Mouse (Mus musculus) limb, embryonic 10.5 days (tissue): ENCODE measurements around the gene Nr1h4. TPM values are rescaled to one million over a fixed set of nuclear protein-coding genes. Genes with fewer than 3 reads are reported as not detected.

Experiments
- DNase-seq: peaks from one replicate; pipeline ENCODE4 v3.0.0-alpha.2; 2017; ENCODE audit warnings: low spot score
- H3K27ac ChIP-seq: fragments of 300-500 bp; sonication (generic); 2 replicates; pipeline ENCODE4 v1.5.1; 2016; ENCODE audit warnings: mild to moderate bottlenecking
- H3K27me3 ChIP-seq: fragments of 300-500 bp; sonication (generic); 2 replicates; pipeline ENCODE4 v1.6.1; 2016; ENCODE audit warnings: low read depth, mild to moderate bottlenecking; ENCODE audit not compliant: poor library complexity, severe bottlenecking
- H3K36me3 ChIP-seq: fragments of 300-500 bp; sonication (generic); 2 replicates; pipeline ENCODE4 v1.6.1; 2016; ENCODE audit warnings: mild to moderate bottlenecking, moderate library complexity
- H3K4me1 ChIP-seq: fragments of 300-500 bp; sonication (generic); 2 replicates; pipeline ENCODE4 v1.6.1; 2016
- H3K4me3 ChIP-seq: fragments of 300-500 bp; sonication (generic); 2 replicates; pipeline ENCODE4 v1.5.1; 2016; ENCODE audit warnings: mild to moderate bottlenecking, moderate library complexity
- H3K9me3 ChIP-seq: fragments of 300-500 bp; sonication (generic); replicated peaks from 2 replicates; pipeline ENCODE4 v1.6.1; 2016; ENCODE audit warnings: mild to moderate bottlenecking
- WGBS: fragments of 180-500 bp; shearing (Covaris S2); methylation state at CpG from one replicate; pipeline ENCODE4 v1.1.7; 2016; 5-methylcytosine and 5-hydroxymethylcytosine counted together
- polyA plus RNA-seq: library from polyadenylated mRNA; unstranded; fragments of >200 nt; fragmentation: Nextera tagmentation; extraction: Ambion mirVana; gene quantifications from 2 replicates; pipeline ENCODE4 v1.2.1, GENCODE M21; 2016

Nr1h4 gene
- polyA plus RNA-seq, 1 experiment from 2014 or later = not detected

DNA sequence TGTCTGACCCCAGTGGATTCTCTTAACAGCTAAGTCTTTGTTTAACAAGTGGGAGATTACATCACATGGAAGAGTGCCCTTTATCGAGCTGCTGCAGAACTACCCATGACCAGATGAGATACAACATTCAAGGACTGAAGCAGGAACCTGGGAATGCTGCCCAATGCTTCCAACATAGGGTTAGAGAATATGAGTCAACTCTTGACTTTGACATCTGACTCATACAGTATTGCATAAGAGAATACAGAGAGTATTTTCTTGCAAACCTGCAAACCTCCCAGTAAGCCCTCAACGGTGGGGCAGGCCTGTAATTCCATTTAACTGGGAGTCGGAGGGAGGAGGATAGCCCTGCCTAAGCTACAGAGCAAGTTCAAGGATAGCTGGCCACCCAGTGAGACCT, 74.6 kb downstream of the Nr1h4 start:
- DNase-seq = no peak
- WGBS = 90% methylated on average over 3 of the region's 3 CpGs

DNA sequence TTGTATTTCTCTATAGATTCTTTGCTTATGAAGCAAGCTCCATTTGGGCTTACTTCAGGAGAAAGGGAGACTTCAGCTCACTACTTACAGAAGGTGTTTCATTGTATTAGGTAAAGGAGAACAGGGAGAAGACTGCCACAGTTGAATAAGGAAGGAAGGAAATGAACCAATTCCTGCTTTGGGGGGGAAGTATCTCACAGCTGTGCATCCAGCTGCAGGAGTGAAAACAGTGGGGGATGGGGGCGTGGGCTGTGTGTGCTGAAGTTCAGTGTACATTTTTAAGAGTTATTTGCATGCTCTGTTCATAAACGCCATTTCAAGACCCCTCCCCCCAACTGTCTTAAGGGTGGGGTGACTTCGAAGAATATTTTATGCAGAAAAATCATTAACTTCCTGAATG, 79.6 kb downstream of the Nr1h4 start:
- Histone ChIP-seq H3K27me3 (no peaks in the 10 kb centered on the region), H3K36me3 (no peaks in the 10 kb centered on the region), H3K4me1 (no peaks in the 10 kb centered on the region), H3K27ac (no peak overlapping the region), H3K4me3 (no peak overlapping the region), H3K9me3 (no peaks in the 10 kb centered on the region)
- 96% methylated on average over 3 of the region's 3 CpGs for WGBS
- DNase-seq = no peak

More for the DNA sequence above, 74.6 kb downstream of the Nr1h4 start:
- Histone ChIP-seq H3K27ac (no peak overlapping the region), H3K9me3 (no peaks in the 10 kb centered on the region), H3K27me3 (no peaks in the 10 kb centered on the region), H3K4me3 (no peak overlapping the region), H3K4me1 (no peaks in the 10 kb centered on the region), H3K36me3 (no peaks in the 10 kb centered on the region)

- no peaks in the 10 kb centered on the region for H3K4me1 ChIP-seq
- H3K36me3 ChIP-seq = no peaks in the 10 kb centered on the region
- no peaks in the 10 kb centered on the region for H3K27me3 ChIP-seq
- no peak for DNase-seq
- WGBS = 89% methylated on average over 15 of the region's 15 CpGs
- no peaks in the 10 kb centered on the region for H3K9me3 ChIP-seq
- H3K27ac ChIP-seq = no peak overlapping the region
- no peak overlapping the region for H3K4me3 ChIP-seq
Measured at GRCm38 (mm10) chr10:89453068-89453641, 80.2 kb downstream of the Nr1h4 start.

GRCm38 (mm10) chr10:89450411-89450810, 83.0 kb downstream of the Nr1h4 start:
- H3K36me3 ChIP-seq = no peaks in the 10 kb centered on the region
- H3K27me3 ChIP-seq = no peaks in the 10 kb centered on the region
- no peak overlapping the region for H3K4me3 ChIP-seq
- H3K4me1 ChIP-seq = no peaks in the 10 kb centered on the region
- WGBS = 83% methylated on average over 10 of the region's 10 CpGs
- no peak overlapping the region for H3K27ac ChIP-seq
- H3K9me3 ChIP-seq = no peaks in the 10 kb centered on the region
- DNase-seq = no peak

DNA sequence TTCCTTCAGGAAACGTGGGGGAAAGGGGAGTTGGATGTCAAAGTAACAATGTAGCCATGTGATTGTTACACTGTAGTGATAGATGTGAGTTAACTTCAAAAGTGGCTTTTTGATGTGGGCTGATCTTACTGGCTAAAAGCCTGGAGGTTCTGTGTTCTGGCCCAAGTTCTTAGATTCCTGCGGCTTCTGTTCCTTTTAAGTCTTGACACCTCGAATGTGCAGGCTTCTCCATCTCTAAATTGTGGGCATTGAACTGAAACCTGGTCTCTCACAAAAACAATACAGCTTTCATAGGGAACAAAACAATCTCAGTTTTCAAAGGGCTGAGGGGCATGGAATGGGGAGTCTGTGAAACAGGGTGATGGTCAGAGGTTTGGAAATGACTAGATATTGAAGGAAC, 89.0 kb downstream of the Nr1h4 start:
- Histone ChIP-seq H3K27me3 (0 out of 2 replicates have a peak, but pooled peaks cover 4% of the 10 kb centered on the region), H3K27ac (peak overlapping the region; percentile 88), H3K36me3 (0 out of 2 replicates have a peak, but pooled peaks cover 6% of the 10 kb centered on the region), H3K9me3 (no peaks in the 10 kb centered on the region), H3K4me3 (peak overlapping the region; percentile 71), H3K4me1 (peaks cover 13% of the 10 kb centered on the region)
- no peak for DNase-seq
- 42% methylated on average over 3 of the region's 3 CpGs for WGBS

GRCm38 (mm10) chr10:89443623-89444151, 89.7 kb downstream of the Nr1h4 start, which contains the start of gene Gas2l3:
Gene Gas2l3, minus strand, starts transcription at chr10:89443967.
- DNase-seq = peak; percentile 91
- peak within 1 kb of the TSS; percentile 88 for H3K27ac ChIP-seq
- no peaks in the 10 kb centered on the region for H3K9me3 ChIP-seq
- H3K4me1 ChIP-seq = peaks cover 13% of the 10 kb centered on the region
- WGBS = under 1% methylated on average over 39 of the region's 39 CpGs
- 0 out of 2 replicates have a peak, but pooled peaks cover 4% of the 10 kb centered on the region for H3K27me3 ChIP-seq
- 0 out of 2 replicates have a peak, but pooled peaks cover 6% of the 10 kb centered on the region for H3K36me3 ChIP-seq
- peak within 1 kb of the TSS; percentile 71 for H3K4me3 ChIP-seq

DNA sequence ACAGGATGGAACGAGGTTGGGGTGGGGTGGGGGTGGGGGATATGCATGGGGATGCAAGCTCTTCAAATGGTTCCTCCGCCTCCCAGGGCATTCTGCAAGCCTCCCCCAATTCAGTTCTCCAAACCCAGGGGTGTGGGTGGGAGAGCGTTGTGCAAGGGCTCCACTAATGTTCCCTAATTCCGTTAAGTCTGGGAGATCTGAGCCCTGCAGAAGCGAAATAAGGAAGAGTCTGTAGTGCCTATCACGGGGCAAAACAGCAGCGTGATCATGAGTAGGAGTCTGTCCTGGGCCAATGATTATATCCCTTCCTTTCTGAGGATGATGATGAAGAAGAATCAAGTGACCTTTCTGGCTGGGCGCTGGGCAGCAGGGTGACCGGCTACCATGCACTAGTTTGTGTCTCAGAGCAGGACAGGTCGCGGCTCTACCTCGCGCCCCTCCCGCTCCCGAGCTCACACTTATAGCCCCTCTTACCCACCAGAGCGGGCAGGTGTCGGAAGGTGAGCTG, 90.2 kb downstream of the Nr1h4 start:
- Histone ChIP-seq H3K27ac (peak overlapping the region; percentile 88), H3K4me3 (peak overlapping the region; percentile 71), H3K36me3 (peaks cover 6% of the 10 kb centered on the region; the same call in 1 of the 2 replicates), H3K4me1 (peaks cover 13% of the 10 kb centered on the region), H3K9me3 (no peaks in the 10 kb centered on the region), H3K27me3 (0 out of 2 replicates have a peak, but pooled peaks cover 4% of the 10 kb centered on the region)
- no peak for DNase-seq
- WGBS = 2% methylated on average over 17 of the region's 17 CpGs

- no peak for DNase-seq
- H3K27me3 ChIP-seq = 0 out of 2 replicates have a peak, but pooled peaks cover 4% of the 10 kb centered on the region
- H3K9me3 ChIP-seq = no peaks in the 10 kb centered on the region
- H3K4me1 ChIP-seq = peaks cover 13% of the 10 kb centered on the region
- H3K36me3 ChIP-seq = peaks cover 6% of the 10 kb centered on the region; the same call in 1 of the 2 replicates
- H3K4me3 ChIP-seq = peak overlapping the region; percentile 71
- WGBS = 40% methylated on average over 4 of the region's 4 CpGs
- H3K27ac ChIP-seq = 0 out of 2 replicates have a peak overlapping the region, but pooled peaks have one; percentile 88
Measured at GRCm38 (mm10) chr10:89442640-89443039, 90.7 kb downstream of the Nr1h4 start.

- Histone ChIP-seq H3K27me3 (0 out of 2 replicates have a peak, but pooled peaks cover 4% of the 10 kb centered on the region), H3K4me3 (no peak overlapping the region), H3K4me1 (peaks cover 13% of the 10 kb centered on the region), H3K27ac (no peak overlapping the region), H3K9me3 (no peaks in the 10 kb centered on the region), H3K36me3 (peaks cover 6% of the 10 kb centered on the region; the same call in 1 of the 2 replicates)
- 95% methylated on average over 3 of the region's 3 CpGs for WGBS
- no peak for DNase-seq
Measured at GRCm38 (mm10) chr10:89441961-89442360, 91.4 kb downstream of the Nr1h4 start.

DNA sequence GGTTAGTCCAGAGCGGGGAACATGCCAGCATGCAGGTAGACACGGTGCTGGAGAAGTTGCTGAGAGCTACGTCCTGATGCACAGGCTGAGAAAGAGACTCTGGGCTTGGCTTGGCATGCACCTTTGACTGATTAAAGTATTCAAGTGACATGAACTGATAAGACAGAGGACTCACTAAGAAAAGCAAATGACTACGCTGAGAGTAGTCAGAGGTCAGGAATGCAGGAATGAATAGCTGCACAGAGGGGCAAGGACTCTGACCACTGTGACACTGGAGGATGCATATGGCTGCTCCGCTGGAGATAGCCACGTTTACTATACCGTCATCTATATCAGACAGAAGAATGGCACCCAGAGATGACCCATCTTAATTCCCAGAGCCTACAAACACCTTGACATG, 94.0 kb downstream of the Nr1h4 start:
- no peak for DNase-seq
- peaks cover 13% of the 10 kb centered on the region for H3K4me1 ChIP-seq
- H3K9me3 ChIP-seq = no peaks in the 10 kb centered on the region
- no peak overlapping the region for H3K27ac ChIP-seq
- 89% methylated on average over 7 of the region's 7 CpGs for WGBS
- peaks cover 6% of the 10 kb centered on the region; the same call in 1 of the 2 replicates for H3K36me3 ChIP-seq
- no peak overlapping the region for H3K4me3 ChIP-seq
- H3K27me3 ChIP-seq = no peaks in the 10 kb centered on the region

DNA sequence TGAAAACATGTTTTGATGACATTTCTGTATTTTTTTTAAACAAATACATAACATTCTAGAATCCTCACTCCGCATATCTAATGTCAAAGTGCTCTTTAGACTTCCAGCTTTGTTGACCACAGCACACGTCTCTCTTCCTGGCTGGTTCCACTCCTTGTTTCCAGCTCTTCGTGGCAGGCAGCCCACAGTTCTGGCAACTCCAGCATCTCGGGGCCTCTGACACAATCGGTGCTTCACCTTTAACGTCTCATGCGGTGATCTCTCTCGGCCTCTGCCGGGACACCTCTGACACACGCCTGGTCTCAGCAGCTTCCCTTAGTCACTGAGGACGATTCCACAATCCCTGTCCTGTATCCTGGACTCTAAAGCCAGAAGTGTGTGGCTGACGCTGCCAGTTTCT, 95.4 kb downstream of the Nr1h4 start:
- Histone ChIP-seq H3K27me3 (no peaks in the 10 kb centered on the region), H3K4me3 (no peak overlapping the region), H3K9me3 (no peaks in the 10 kb centered on the region), H3K36me3 (peaks cover 14% of the 10 kb centered on the region), H3K4me1 (peaks cover 6% of the 10 kb centered on the region), H3K27ac (no peak overlapping the region)
- WGBS = 91% methylated on average over 12 of the region's 12 CpGs
- DNase-seq = no peak

GRCm38 (mm10) chr10:89437472-89437871, 95.9 kb downstream of the Nr1h4 start:
- WGBS = 93% methylated on average over 9 of the region's 9 CpGs
- H3K36me3 ChIP-seq = peaks cover 14% of the 10 kb centered on the region

GRCm38 (mm10) chr10:89435920-89436319, 97.5 kb downstream of the Nr1h4 start:
- Histone ChIP-seq H3K27me3 (no peaks in the 10 kb centered on the region), H3K4me3 (no peak overlapping the region), H3K4me1 (no peaks in the 10 kb centered on the region), H3K9me3 (no peaks in the 10 kb centered on the region), H3K27ac (no peak overlapping the region), H3K36me3 (peaks cover 7% of the 10 kb centered on the region)
- 86% methylated on average over 9 of the region's 9 CpGs for WGBS
- DNase-seq = no peak

More at GRCm38 (mm10) chr10:89437472-89437871, 95.9 kb downstream of the Nr1h4 start:
- no peak overlapping the region for H3K27ac ChIP-seq
- H3K9me3 ChIP-seq = no peaks in the 10 kb centered on the region
- H3K27me3 ChIP-seq = no peaks in the 10 kb centered on the region
- peaks cover under 1% of the 10 kb centered on the region for H3K4me1 ChIP-seq
- no peak overlapping the region for H3K4me3 ChIP-seq
- DNase-seq = no peak
